Mouse (Mus musculus) left cerebral cortex, postnatal 4 days (tissue): Measurements from ENCODE around the gene Ceacam9. TPM values are rescaled to one million over a fixed set of nuclear protein-coding genes. Genes with fewer than 3 reads are reported as not detected.
"Not testable (repeated sequence)": the region's sequence is repeated elsewhere in the genome, so short reads cannot be mapped to it uniquely, and the experiment has no call there.

Source experiments
- DNase-seq: peaks from one replicate; pipeline ENCODE4 v3.0.0-alpha.2; 2022
- intact Hi-C: fragments of 180-260 bp; cut with DNase I; formaldehyde crosslinking; loops from one replicate; pipeline ENCODE4 v1.15.1; 2025
- total RNA-seq, 2 experiments: library from RNA; stranded (reverse); gene quantifications; 2 replicates each; pipeline ENCODE4 v1.2.3; 2021

The Ceacam9 gene
- not detected for total RNA-seq

GRCm38 (mm10) chr7:16721629-16722028 is at the start of gene Ceacam9:
Gene Ceacam9 (plus strand): TSS chr7:16721929.
- no peak for DNase-seq
- intact Hi-C loops = no loop called here

- intact Hi-C loops = no loop called here
- DNase-seq = no peak
These were observed 47.9 kb upstream of the Ceacam9 start for GRCm38 (mm10) chr7:16673823-16674222.

DNA sequence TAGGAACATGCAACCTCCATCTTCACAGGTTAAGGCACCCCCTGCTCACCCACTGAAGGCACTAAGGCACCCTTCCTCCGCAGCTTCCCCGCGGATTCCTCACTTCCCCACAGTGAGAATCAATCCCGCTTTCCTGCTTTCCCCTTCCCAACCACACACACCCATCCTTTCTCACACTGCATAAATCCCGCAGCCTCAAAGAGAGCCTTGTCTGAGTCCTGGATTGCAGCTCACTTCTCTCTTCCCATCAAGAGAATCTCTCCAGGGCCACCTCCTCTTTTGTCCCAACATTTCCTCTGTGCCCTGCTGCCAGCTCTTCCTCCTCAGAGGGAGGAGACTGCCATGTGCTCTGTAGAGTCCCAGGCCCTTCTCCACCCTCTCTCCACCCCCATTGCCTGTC is 47.0 kb upstream of the Ceacam9 start:
- DNase-seq, intact Hi-C loops: not testable (repeated sequence)

DNA sequence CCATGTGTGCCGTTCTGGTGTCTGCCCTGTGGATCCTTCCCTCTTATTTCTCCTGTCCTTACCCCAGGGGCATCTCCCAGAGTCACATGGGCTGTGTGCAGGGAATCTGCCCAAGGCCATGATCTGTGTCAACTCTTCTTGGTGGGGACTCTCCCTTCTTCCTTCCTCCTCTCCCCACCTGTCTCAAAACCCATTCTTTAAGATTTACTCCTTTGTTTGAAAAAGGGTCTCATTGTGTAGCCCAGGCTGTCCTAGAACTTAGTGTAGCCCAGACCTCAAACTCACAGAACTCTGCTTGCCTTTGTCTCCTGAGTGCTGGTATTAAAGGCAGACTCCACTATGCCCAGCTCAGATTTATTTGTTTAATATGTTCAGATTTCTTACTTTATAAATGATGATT is 46.1 kb upstream of the Ceacam9 start, which contains the start of gene Ceacam15:
Gene Ceacam15, minus strand, starts transcription at position 101 of the 400 bp plus-strand sequence.
- no peak for DNase-seq
- intact Hi-C loops = no loop called here

- DNase-seq, intact Hi-C loops: not testable (repeated sequence)
These were observed 41.5 kb upstream of the Ceacam9 start for GRCm38 (mm10) chr7:16680194-16680593.

DNA sequence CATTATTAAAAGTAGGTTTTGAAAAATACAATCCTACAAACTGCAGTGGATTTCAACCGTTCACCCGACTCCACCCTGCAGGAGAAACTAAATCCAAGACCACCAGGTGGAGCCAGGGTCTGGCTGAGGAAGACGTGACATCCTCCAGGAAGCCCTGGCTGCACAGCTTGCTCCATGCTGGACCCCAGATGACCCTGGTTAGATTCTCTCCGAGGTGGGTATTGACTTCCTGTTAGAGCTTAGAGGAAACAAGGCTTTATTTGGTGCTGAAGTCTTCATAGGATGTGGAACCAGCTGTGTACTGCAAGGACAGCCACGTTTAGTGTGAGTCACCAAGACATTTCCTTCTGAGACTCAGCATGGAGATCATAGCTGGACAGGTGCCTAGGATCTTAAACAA is 32.5 kb upstream of the Ceacam9 start:
- no peak for DNase-seq
- intact Hi-C loops = no loop called here

DNA sequence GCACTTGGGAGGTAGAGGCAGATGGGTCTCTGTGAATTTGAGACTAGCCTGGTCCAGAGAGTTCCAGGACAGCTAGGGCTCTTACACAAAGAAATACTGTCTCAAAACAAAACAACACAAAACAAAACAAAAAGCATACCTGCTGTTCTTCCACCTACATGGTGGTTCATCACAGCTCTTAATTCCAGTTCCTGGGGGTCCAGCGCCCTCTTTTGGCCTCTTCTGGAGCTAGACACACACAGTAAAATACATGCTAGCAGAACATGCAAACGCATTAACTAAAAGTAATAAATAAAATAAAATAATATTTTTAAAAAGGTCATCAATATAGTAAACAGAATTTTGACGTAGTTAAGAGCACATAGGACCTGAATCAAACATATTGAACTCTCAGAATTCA is 26.7 kb upstream of the Ceacam9 start:
- intact Hi-C loops = no loop called here
- DNase-seq = peak; percentile 49

GRCm38 (mm10) chr7:16699042-16699441 is 22.7 kb upstream of the Ceacam9 start:
- DNase-seq = no peak
- intact Hi-C loops = no loop called here

DNA sequence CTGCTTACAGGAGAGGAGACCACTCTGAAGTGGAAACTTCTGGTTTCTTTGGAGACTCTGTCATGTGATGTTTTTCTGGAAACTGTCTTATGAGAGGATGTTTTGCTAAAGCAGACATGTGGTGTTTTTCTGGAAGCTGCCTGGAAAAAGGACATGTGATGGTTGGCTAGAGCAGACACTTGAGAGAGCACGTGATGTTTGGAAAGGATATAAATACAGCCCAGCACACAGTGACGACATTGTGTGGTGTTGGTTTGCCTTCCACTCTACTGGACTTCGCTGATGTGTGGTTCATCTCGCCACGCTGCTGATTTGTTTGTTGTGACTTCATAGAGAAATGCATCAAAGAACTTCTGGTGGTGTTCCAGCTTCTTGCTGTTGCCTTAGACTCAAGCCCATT is 21.1 kb upstream of the Ceacam9 start:
- intact Hi-C loops = no loop called here
- DNase-seq = no peak

GRCm38 (mm10) chr7:16706385-16706784 is 15.3 kb upstream of the Ceacam9 start:
- no peak for DNase-seq

DNA sequence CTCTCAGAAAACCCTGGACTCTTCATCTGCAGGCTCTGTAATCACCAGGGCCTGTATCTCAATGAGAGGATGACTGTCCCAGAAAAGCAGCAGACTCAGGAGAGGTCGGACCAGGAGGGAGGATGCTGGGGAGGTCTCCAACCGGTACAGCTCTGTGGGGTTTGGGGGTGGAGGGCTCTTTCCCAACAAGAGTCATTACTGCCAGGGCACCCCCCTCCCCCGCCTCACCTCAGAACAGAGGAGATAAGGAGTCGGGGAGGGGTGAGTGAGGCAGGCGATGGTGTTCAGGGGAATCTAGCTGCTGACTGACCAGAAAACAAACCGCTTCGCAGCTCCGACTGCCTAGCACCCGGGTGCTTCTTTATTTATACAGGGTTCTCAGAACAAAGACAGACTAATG is 13.5 kb upstream of the Ceacam9 start:
- no peak for DNase-seq
- intact Hi-C loops = no loop called here

More at GRCm38 (mm10) chr7:16706385-16706784, 15.3 kb upstream of the Ceacam9 start:
- intact Hi-C loops = no loop called here

DNA sequence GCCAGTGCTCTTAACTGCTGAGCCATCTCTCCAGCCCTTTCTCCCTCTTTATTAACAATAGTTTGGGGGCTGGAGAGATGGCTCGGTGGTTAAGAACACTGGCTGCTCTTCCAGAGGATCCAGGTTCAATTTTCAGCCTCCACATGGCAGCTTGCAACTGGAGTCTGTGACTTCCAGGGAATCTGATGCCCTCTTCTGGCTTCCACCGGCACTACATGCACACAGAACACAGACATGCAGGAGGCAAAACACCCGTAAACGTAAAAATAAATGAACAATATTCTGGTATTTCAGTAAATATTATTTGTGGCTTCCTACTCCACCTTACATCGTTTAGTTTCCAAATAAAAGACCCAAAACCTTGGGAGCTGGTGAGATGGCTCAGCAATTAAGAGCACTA is 11.1 kb upstream of the Ceacam9 start:
- intact Hi-C loops = no loop called here
- no peak for DNase-seq

- intact Hi-C loops = no loop called here
These were observed 8.9 kb upstream of the Ceacam9 start for GRCm38 (mm10) chr7:16712633-16713415.

DNA sequence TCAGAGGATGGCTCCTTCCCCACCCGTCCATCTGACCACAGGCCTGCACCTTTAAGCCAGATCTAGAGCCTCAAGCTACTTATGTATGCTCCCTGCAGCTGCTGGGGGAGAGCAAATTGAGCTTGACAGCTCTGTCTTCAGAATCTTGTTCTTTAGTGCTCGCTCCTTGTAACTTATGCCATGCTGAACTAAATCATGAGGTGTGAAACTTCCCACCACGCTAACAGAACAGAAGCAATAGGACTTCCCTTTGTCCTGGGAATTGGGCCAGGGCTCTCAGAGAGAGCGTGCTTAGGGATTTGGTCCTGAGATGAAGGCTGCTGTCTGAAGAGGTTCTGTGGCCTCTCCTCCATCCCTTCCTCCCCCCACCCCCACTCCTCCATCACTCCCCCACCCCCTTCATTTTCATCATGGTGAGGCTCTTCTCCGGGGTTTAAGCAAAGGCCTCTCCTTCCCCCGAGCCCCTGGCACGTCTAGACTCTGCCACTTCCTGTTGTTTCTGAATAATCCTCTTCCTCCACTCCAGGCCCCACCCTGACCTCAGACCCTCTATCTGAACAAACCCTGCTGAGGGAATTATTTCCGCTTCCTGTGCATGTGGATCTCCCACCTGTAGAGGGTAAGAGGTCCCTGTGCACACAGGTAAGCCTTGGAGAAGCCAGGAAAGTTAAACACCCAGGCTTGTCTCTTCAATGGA is 5.1 kb upstream of the Ceacam9 start:
- intact Hi-C loops, DNase-seq: not testable (repeated sequence)

More at GRCm38 (mm10) chr7:16712633-16713415, 8.9 kb upstream of the Ceacam9 start:
- no peak for DNase-seq

DNA sequence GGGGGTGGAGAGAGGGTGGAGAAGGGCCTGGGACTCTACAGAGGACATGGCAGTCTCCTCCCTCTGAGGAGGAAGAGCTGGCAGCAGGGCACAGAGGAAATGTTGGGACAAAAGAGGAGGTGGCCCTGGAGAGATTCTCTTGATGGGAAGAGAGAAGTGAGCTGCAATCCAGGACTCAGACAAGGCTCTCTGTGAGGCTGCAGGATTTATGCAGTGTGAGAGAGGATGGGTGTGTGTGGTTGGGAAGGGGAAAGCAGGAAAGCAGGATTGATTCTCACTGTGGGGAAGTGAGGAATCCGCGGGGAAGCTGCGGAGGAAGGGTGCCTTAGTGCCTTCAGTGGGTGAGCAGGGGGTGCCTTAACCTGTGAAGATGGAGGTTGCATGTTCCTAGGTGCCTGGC is 761 bp downstream of the Ceacam9 start:
- DNase-seq, intact Hi-C loops: not testable (repeated sequence)

DNA sequence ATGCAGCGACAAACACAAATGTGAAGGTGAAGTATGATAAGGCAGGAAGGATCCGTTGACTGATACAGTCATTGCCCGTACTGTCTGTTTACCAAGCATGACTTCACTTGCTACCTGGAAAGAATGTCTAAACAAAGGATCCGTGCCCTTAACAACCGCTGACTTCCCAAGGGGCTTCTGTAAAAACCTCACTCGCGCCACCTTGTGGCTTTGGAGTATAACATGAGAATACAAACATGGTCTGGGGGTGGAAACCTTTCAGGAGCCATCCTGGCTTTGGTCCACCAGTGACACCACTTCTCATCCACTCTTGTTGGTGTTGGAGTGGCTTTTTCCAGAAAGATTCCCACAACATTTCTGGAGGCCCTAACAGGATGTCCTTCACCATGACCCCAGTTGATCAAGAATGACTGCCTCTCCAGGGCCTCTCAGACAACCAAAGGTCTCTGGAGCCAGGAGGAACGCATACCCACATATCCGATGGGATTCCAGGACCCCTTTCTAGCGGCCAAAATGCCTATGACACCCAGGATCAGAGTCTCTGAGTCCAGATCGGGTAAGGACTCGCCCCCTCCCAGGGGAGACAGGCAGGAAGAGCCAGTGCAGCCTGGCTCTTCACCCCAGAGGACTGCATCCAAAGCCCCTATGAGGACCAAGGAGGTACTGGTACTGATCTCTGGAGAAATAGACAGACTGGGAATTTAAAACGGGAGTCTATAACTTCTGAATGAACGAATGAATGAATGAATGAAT is 7.0 kb downstream of the Ceacam9 start:
- DNase-seq = peak; percentile 83
- intact Hi-C loops = loop anchor here (2.0 kb wide), 1 partner anchor 100 kb away; no protein-coding TSS in a partner anchor

GRCm38 (mm10) chr7:16729563-16729962 is 7.8 kb downstream of the Ceacam9 start:
- not testable (repeated sequence) for DNase-seq
- intact Hi-C loops = loop anchor here (2.0 kb wide), 1 partner anchor 101 kb away; no protein-coding TSS in a partner anchor

GRCm38 (mm10) chr7:16730791-16731190 is 9.1 kb downstream of the Ceacam9 start:
- intact Hi-C loops = no loop called here

DNA sequence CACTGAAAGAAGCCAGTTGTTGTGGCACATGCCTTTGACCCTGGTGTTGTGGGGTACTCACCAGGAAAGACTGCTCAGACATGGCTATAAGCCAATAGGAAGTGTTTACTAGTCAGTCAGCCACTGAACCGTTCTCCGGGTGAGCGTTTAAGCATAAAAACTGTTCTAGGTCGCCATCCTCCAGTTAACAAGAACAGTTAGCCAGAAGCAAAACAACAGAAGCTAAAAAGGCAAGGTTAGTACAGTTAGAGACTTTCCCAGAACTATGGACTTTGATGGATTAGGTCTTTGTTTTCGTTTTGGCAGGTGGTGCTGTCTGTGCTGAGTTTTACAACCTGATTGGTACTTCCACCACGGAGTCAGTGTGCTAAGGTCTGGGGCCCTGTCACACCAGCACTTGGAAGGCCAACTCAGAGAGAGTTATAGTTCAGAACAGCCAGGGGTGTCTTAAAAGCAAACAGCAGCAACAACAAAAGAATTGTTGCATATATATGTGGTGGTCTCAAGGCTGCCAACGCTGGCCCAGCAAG is 10.2 kb downstream of the Ceacam9 start:
- DNase-seq = no peak
- intact Hi-C loops = no loop called here

More at GRCm38 (mm10) chr7:16730791-16731190, 9.1 kb downstream of the Ceacam9 start:
- no peak for DNase-seq

GRCm38 (mm10) chr7:16737606-16738072 is 15.9 kb downstream of the Ceacam9 start:
- no peak for DNase-seq
- intact Hi-C loops = no loop called here
